Mouse (Mus musculus): ENCODE results near the gene Pxt1. TPM values are rescaled to one million over a fixed set of nuclear protein-coding genes. Genes with fewer than 3 reads are reported as not detected.

Gene Pxt1
- total RNA-seq, 2 experiments from 2014 or later, result not detected

DNA sequence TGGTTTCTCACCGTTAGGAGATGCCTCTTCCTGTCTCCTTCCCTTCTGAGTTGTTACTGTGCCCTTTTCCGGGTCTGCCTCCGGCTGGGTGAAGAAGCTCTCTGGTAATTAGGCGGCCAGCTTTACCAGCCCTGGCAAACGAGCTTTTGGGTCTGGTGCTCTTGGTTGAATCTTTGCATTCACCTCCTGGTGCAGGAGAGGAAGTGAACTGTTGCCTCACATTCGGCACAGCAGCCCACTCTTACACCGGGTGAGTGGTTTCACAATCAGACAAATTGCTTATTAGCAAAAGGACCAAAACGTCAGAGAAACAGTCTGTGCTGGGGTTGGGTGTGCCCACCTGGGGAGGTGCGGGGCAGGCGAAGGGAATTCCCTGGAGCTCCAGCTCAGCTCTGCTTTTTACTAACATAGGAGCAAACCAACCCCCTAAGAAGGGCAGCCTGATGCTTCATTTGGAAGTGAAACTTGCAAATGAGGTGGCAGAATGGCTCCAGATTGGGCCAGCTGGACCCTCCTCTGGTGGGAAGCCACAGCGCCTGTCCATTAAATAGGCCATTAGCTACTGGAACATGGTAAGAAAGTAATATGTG lies 23.5 kb upstream of the Pxt1 start:
- no peak for TF ChIP-seq CTCF (conservative IDR thresholded peaks at IDR 0.05)
- Histone ChIP-seq H3K27ac (peak overlapping the region; percentile 43; the same call in 1 of the 2 replicates), H3K4me3 (no peak overlapping the region)
- DNase-seq (ENCODE audit: low spot score in 2 of 2), result no peak

DNA sequence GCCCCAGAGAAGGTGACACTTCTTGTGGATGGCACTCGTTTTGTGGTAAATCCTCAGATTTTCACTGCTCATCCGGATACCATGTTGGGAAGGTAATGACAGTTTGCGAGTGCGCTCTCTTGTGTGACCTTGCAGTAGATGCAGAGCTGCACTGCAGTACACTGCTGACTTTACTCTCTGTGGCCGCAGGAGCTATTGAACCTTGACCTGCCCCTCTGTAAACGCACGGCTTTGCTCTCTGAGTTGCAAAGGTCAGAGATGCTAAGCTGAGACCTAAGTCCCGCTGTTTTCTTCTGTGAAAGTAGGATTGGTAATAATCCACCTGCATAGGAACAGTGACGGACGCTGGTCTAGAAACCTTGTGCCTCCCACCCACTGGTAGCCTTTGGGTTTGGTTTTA lies 18.0 kb upstream of the Pxt1 start:
- no peak overlapping the region for H3K4me3 ChIP-seq
- no peak for DNase-seq (ENCODE audit: low spot score in 2 of 2)
- no peak for TF ChIP-seq CTCF (conservative IDR thresholded peaks at IDR 0.05)
- H3K27ac ChIP-seq, result no peak overlapping the region

DNA sequence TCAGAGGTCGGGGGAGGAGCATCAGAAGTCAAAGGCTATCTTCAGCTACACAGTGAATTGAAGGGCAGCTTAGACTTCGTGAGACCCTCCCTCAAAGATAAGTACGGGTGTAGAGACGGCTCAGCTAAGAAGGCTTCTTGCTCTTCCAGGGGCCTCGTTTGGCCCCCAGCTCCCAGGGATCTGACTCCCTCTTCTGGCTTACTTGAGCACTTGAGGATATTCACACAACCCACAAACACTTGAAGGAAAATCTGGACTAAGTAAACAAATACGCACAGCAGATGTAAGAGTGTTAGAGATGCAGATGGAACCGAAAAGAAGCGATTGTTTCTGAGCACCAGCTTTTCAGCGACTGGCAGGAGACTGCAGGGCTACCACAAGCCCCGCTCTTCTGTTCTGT lies 17.0 kb upstream of the Pxt1 start:
- TF ChIP-seq CTCF (conservative IDR thresholded peaks at IDR 0.05), result peak; percentile 64
- 0 out of 2 replicates have a peak overlapping the region, but pooled peaks have one; percentile 20 for H3K27ac ChIP-seq
- H3K4me3 ChIP-seq, result no peak overlapping the region
- peak in 1 of 2 experiments; percentile 19 for DNase-seq (ENCODE audit: low spot score in 2 of 2)

DNA sequence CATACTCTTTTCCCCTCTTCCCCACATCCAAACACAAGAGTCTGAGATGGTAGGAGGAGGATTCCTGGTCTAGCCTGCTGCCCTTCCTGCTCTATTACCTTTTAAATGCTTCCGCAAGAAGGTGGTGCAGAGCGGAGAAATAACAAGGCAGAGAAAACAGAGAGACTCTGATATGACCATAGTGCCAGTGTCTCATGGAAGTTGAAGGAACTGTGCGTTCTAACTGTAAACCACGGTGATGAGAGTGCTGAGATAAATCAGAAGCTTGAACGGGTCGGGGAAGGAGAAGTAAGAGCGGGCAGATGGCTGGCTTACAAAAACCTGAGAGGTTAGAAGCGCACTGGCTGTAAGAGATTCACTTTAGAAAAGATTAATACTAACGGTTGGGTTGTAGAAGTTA lies 10.8 kb upstream of the Pxt1 start:
- TF ChIP-seq CTCF (conservative IDR thresholded peaks at IDR 0.05), result no peak
- Histone ChIP-seq H3K4me3 (no peak overlapping the region), H3K27ac (no peak overlapping the region)
- DNase-seq (ENCODE audit: low spot score in 2 of 2), result no peak

DNA sequence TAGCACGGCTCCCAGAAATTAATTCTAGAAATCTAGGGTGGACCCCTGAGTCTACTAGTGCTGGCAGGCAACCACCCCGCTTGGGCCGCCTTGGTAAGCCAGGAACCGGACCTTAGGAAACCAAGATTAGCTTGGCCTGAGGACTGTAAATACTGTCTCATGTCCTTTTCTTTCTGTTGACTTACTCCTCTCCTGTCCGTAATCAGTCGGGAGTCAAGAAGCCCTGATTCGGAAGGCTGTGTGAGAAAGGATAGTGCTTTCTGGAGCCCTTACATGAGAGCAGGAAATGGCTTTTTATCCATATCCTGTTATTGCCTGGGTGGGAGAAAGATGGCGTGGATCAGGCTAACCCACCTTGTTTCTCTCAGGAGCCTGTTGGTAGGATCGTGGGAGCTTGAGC lies 9.6 kb upstream of the Pxt1 start:
- Histone ChIP-seq H3K27ac (peak overlapping the region; percentile 99), H3K4me3 (peak overlapping the region; percentile 96)
- no peak for TF ChIP-seq CTCF (conservative IDR thresholded peaks at IDR 0.05)
- DNase-seq (ENCODE audit: low spot score in 2 of 2), result no peak

DNA sequence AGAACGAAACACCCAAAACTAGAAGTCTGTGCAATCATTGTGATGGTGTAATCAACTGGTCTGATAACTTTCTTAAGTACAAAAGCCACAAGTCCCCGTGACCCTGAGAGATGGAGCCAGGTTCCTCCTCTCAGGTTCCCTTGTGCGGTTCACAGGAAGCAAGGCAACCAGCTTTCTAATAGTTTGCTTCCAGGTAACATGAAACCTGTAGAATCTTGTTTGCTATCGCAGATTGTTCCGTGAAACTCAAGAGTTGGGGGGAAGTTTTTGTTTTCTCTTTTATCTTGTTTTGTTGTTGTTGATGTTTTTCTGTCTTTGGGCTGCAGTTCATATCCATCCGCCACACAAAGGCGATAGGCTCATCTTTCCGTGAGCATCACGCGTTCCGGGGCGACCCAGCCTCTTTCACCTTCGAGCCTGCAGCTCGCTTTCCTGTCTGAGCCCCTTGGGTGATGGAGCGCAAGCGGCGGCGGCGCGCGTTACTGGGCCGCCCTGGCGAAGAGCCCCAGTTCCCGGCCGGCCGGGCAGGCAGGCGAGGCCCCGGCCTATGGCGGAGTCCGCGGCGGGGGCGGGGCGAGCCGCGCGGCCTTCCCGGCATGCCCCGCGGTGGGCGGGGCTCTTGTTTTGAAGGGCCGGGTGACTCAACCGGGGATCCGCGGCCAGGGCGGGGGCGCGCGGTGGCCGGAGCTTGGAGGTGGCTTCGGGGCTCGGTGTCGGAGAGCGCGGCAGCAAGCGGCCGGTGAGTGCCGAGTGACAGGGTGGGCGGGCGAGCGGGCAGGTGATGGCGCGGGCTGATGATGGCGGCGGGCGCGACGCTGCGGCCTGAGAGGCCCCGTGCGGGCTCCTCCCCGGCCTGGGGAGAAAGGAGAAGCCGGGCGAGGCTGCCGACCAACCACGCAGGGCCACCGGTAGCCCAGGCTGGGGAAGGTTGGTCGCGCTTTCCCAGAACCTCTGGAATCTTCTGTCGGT lies 8.5 kb upstream of the Pxt1 start, which contains the start of gene Kctd20:
Gene Kctd20, plus strand, starts transcription at position 120 of the 969 bp plus-strand sequence.
- Histone ChIP-seq H3K27ac (peak within 1 kb of the TSS; percentile 99), H3K4me3 (peak within 1 kb of the TSS; percentile 96)
- no peak for TF ChIP-seq CTCF (conservative IDR thresholded peaks at IDR 0.05)
- peak; percentile 84 to 88 for DNase-seq (ENCODE audit: low spot score in 2 of 2)

DNA sequence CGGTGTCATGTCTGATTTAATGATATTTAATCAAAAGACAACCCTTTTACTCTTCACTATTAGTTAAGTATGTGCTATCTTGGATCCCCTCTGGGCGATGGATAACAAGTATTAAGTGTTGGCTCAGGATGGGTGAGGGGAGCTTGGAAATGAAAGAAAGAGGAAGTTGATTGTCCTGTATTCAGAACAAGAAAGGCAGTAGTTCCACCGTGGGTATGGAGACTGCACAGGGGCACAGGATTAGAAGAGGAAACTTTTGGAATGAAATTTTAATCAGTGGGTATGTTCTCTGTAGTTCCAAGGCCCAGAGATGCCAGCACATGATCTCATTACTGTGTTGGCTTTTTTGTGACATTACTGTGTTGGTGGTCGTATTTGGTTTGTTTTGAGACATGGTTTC lies 7.1 kb upstream of the Pxt1 start:
- H3K27ac ChIP-seq, result no peak overlapping the region
- no peak for TF ChIP-seq CTCF (conservative IDR thresholded peaks at IDR 0.05)

DNA sequence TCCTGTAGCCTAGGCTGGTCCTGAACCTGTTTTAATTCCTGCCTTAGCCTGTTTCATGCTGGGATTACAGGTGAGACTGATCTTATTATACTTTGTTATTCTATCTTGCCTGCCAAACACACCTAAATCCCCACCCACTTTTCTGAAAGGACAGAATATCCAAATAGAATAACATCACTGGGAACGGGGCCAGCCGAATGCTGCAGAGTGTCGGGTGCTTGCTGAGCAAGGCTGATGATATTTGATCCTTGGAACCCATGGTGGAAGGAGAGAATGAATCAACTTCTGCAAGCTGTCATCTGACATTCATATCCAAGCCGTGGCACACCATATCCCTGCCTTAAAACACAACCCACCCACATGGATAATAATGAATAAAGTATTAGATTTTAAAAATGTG lies 5.0 kb upstream of the Pxt1 start:
- Histone ChIP-seq H3K4me3 (no peak overlapping the region), H3K27ac (peak overlapping the region; percentile 67)
- TF ChIP-seq CTCF (conservative IDR thresholded peaks at IDR 0.05), result no peak
- peak; percentile 52 to 54 for DNase-seq (ENCODE audit: low spot score in 2 of 2)

More for the DNA sequence above, 7.1 kb upstream of the Pxt1 start:
- H3K4me3 ChIP-seq, result no peak overlapping the region
- no peak for DNase-seq (ENCODE audit: low spot score in 2 of 2)

DNA sequence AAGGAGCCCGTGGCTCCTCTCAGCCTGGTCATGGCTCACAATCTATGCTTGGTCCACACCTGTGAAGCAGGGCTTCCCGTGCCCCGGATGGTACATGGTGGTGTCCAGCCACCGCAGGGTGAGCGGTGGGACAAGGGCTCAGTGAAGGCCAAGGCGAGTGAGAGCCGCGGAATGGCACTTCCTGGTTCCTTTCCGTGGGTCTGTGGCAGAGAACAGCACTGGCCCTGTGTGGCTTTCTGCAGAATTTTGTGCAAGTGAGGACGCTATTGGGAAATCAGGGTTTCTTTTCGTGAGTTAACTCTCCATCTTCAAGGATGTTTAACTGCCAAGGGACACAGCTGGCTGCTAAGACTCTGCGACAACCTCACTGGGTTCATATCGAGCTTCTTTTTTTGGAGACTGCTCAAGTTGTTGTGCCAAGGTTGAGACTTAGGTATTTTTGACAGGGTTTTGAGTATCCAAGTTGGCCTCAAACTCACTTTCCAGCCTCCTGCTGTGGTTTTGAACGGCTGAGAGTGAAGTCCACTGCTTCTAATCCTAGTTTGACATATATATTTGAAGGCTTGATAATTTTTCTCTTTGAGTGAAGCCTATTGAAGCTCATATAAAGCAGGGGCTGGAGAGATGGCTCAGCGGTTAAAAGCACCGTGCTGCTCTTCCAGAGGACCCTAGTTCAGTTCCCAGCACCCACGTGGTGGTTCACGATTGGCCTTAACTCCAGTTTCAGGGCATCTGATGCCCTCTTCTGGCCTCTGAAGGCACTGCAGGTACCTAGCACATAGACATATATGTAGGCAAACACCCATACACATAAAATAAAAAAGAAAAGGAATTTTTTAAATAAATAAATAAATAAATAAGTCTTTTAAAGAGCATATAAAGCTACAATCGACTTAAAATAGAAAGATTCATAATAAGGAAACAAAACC lies 3.6 kb upstream of the Pxt1 start:
- TF ChIP-seq CTCF (conservative IDR thresholded peaks at IDR 0.05), result peak; percentile 51
- DNase-seq (ENCODE audit: low spot score in 2 of 2), result no peak
- H3K27ac ChIP-seq, result peak overlapping the region; percentile 67; the same call in 1 of the 2 replicates

DNA sequence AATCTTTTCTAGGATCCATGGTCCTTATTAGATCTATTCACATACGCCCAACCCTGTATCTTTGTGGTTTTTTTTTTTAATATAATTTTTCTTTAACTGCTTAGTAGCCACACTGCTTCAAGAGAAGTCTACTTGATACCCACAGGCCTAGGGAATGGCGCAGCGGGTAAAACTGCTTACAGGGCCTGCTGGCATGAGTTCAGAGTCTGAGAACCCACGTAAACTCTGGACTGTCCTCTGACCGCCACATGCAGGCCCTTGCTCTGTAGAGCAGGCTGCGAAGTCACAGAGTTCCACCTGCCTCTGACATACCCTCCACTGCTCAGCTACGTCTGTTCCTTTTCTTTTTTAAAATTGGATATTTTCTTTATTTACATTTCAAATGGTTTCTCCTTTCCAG lies 841 bp upstream of the Pxt1 start:
- TF ChIP-seq CTCF (conservative IDR thresholded peaks at IDR 0.05), result no peak
- no peak for DNase-seq (ENCODE audit: low spot score in 2 of 2)
- no peak overlapping the region for H3K4me3 ChIP-seq
- no peak overlapping the region for H3K27ac ChIP-seq

More for the DNA sequence above, 3.6 kb upstream of the Pxt1 start:
- no peak overlapping the region for H3K4me3 ChIP-seq

DNA sequence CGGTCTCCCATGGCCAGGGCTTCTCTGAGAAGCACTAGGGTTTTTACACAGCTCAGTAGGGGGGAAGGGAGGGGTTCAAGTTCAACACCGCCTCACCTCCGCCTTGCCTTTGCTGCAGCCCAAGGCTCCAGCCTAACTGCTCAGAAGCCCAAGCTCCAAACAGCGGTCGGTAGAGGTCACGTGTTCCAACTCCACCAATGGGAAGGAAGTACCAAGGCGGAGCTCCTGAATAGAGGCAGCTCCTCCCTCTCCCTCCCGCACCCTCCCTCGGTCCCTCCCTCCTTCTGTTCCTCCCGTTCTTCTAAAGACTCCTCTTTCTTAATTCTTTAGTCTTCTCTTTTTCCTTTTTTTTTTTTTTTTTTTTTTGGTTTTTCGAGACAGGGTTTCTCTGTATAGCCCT lies 1.5 kb downstream of the Pxt1 start:
- no peak overlapping the region for H3K4me3 ChIP-seq
- H3K27ac ChIP-seq, result no peak overlapping the region
- TF ChIP-seq CTCF (conservative IDR thresholded peaks at IDR 0.05), result no peak
- DNase-seq (ENCODE audit: low spot score in 2 of 2), result no peak

DNA sequence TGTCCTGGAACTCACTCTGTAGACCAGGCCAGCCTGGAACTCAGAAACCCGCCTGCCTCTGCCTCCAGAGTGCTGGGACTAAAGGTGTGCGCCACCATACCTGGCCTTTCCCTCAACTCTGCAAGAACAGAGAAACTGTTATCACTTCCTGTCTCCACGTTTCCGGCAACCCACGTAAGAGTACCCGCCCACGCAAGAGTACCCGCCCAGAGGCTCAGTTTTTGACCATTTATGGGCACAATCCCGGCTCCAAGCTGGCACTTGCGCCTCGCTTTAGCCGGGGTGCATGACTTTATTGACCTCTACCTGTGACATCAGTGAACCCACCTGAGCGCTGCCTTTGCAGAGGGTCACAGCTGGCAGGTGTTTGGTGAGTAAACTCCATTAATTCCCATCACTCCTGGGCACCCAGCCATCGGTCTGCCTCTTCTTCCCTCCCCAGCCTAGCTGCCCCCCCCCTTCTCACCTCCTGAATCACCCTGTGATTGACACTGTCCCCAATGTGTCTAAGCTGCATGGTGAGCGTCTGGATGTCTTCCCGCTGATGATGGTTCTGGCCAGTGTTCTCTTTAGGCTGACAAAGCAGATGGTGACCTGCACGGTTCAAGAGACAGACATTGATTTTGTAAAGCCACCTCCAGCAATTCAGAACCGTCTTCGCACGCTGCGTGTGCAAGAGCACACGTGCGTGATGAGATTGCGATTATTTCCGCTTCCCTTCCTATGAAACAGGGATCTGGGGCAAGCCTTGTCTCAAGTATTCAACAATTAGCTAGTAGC lies 2.7 kb downstream of the Pxt1 start:
- TF ChIP-seq CTCF (conservative IDR thresholded peaks at IDR 0.05), result no peak
- Histone ChIP-seq H3K27ac (no peak overlapping the region), H3K4me3 (no peak overlapping the region)
- DNase-seq (ENCODE audit: low spot score in 2 of 2), result peak in 1 of 2 experiments; percentile 2

Measured in layer of hippocampus, adult 2 months (tissue).